Mouse (Mus musculus) ES-Bruce4 (cell line): Measurements from ENCODE around the gene Metap2.

ENCODE experiments used
- CTCF ChIP-seq: IDR thresholded peaks from one replicate; pipeline ENCODE4 v1.8.1; 2011; ENCODE audit warnings: low read depth, low read length
- EP300 ChIP-seq: IDR thresholded peaks from 2 replicates; pipeline ENCODE4 v1.6.1; 2011; ENCODE audit warnings: low read depth, low read length; ENCODE audit not compliant: insufficient read depth
- POLR2A ChIP-seq: IDR thresholded peaks from one replicate; pipeline ENCODE4 v1.8.1; 2011; ENCODE audit warnings: low read length; ENCODE audit not compliant: insufficient read depth

DNA sequence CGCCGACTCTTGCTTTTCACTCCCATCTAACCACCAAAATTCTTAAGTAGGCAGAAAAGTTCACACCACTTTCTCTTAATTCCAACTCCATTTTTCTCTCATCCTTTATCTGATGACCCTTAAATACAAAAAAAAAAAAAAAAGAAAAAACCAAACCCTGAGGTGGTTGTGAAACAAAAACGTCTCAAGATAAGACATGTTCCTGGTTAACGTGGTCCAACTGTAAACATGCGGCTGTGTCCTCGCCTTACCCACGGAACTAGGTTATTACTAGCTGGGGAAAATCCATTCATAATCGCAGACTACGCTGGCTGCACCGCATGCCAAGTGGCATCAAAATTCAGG lies 8.3 kb downstream of the Metap2 start:
- TF ChIP-seq CTCF: no peak
- TF ChIP-seq POLR2A: no peak
- no peak for TF ChIP-seq EP300
